Mouse (Mus musculus): ENCODE data around the gene Tnnc2.

Tnnc2 gene

GRCm38 (mm10) chr2:164773229-164773988 lies 6.4 kb downstream of the Tnnc2 start:
- no peak for DNase-seq (ENCODE audit: low spot score in 2 of 2)

- no peak for DNase-seq (ENCODE audit: low spot score in 2 of 2)
Observed at GRCm38 (mm10) chr2:164771123-164771522, 8.6 kb downstream of the Tnnc2 start.

- no peak for DNase-seq (ENCODE audit: low spot score in 2 of 2)
Observed at GRCm38 (mm10) chr2:164770279-164770678, 9.5 kb downstream of the Tnnc2 start.

- DNase-seq (ENCODE audit: low spot score in 2 of 2), result peak; percentile 98
Observed at GRCm38 (mm10) chr2:164769258-164770037, 10.3 kb downstream of the Tnnc2 start, which contains the start of gene Ube2c. TSS of gene Ube2c (plus strand) at chr2:164769898.

GRCm38 (mm10) chr2:164767812-164768540 lies 11.8 kb downstream of the Tnnc2 start:
- no peak for DNase-seq (ENCODE audit: low spot score in 2 of 2)

- DNase-seq (ENCODE audit: low spot score in 2 of 2), result no peak
Observed at GRCm38 (mm10) chr2:164765841-164766240, 13.9 kb downstream of the Tnnc2 start.

GRCm38 (mm10) chr2:164762593-164762992 lies 17.2 kb downstream of the Tnnc2 start:
- DNase-seq (ENCODE audit: low spot score in 2 of 2), result no peak

- DNase-seq (ENCODE audit: low spot score in 2 of 2), result no peak
Observed at GRCm38 (mm10) chr2:164761971-164762370, 17.8 kb downstream of the Tnnc2 start.

- peak; percentile 52 to 70 for DNase-seq (ENCODE audit: low spot score in 2 of 2)
Observed at GRCm38 (mm10) chr2:164761502-164761901, 18.3 kb downstream of the Tnnc2 start.

GRCm38 (mm10) chr2:164760059-164760833 lies 19.5 kb downstream of the Tnnc2 start:
- peak; percentile 40 to 71 for DNase-seq (ENCODE audit: low spot score in 2 of 2)

- DNase-seq (ENCODE audit: low spot score in 2 of 2), result peak; percentile 33 to 65
Observed at GRCm38 (mm10) chr2:164758692-164759091, 21.1 kb downstream of the Tnnc2 start.

GRCm38 (mm10) chr2:164757841-164758240 lies 21.9 kb downstream of the Tnnc2 start:
- no peak for DNase-seq (ENCODE audit: low spot score in 2 of 2)

- DNase-seq (ENCODE audit: low spot score in 2 of 2), result no peak
Observed at GRCm38 (mm10) chr2:164754800-164755199, 25.0 kb downstream of the Tnnc2 start.

GRCm38 (mm10) chr2:164754105-164754504 lies 25.7 kb downstream of the Tnnc2 start:
- DNase-seq (ENCODE audit: low spot score in 2 of 2), result no peak

- DNase-seq (ENCODE audit: low spot score in 2 of 2), result no peak
Observed at GRCm38 (mm10) chr2:164752454-164752853, 27.3 kb downstream of the Tnnc2 start.

GRCm38 (mm10) chr2:164748991-164749390 lies 30.8 kb downstream of the Tnnc2 start:
- no peak for DNase-seq (ENCODE audit: low spot score in 2 of 2)

- DNase-seq (ENCODE audit: low spot score in 2 of 2), result no peak
Observed at GRCm38 (mm10) chr2:164748191-164748590, 31.6 kb downstream of the Tnnc2 start.

- no peak for DNase-seq (ENCODE audit: low spot score in 2 of 2)
Observed at GRCm38 (mm10) chr2:164746693-164747092, 33.1 kb downstream of the Tnnc2 start.

- DNase-seq (ENCODE audit: low spot score in 2 of 2), result peak; percentile 90 to 93
Observed at GRCm38 (mm10) chr2:164745843-164746479, 33.8 kb downstream of the Tnnc2 start, which contains the start of the genes Wfdc3 and Dnttip1. TSS of gene Wfdc3 (minus strand) at chr2:164745931. TSS of gene Dnttip1 (plus strand) at chr2:164745983.

GRCm38 (mm10) chr2:164744987-164745386 lies 34.8 kb downstream of the Tnnc2 start:
- no peak for DNase-seq (ENCODE audit: low spot score in 2 of 2)

- DNase-seq (ENCODE audit: low spot score in 2 of 2), result no peak
Observed at GRCm38 (mm10) chr2:164739876-164740275, 39.9 kb downstream of the Tnnc2 start.

Measured in spleen, postnatal 36 days (tissue).